Mouse (Mus musculus): ENCODE measurements around the gene Elf2.

DNA sequence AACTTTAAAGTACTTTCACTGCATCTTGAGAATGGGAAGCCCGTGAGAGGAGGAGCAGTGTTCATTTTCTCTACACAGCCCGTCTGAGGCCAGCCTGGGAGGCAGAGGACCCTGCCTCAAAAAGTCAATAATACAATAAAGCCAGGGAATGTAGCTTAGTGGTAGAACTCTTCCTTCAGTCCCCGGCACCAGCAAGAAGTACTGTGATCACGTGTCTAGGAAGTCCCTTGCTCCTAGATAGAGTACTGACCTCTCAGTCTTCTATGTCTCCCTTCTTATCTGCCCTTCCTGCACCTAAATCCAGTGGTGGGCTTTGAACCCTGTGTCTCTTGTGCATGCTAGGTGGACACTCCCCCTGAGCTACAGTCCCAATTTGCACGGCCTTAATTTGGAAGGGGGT, 109.6 kb downstream of the Elf2 start:
- TF ChIP-seq GATA1 (IDR thresholded peaks at IDR 0.05; ENCODE audit: borderline replicate concordance, low read length) (no peak), FLI1 (IDR thresholded peaks at IDR 0.05; ENCODE audit: low read length) (no peak)

Data from megakaryocyte, embryonic 14.5 days (primary cell).